Mouse (Mus musculus) frontal cortex, postnatal 36 days (tissue): ENCODE data around the gene Prtg.
A peak's percentile ranks its signal among the peaks of the same experiment; 100 is the strongest.

Source experiments
- DNase-seq, 2 experiments: peaks; one replicate each; pipeline ENCODE4 v3.0.0; 2022; ENCODE audit warnings: low spot score in 2 of 2

The Prtg gene

GRCm38 (mm10) chr9:72911381-72911780, 104.7 kb downstream of the Prtg start:
- DNase-seq, result no peak

- DNase-seq, result no peak
Observed at GRCm38 (mm10) chr9:72913551-72913950, 106.9 kb downstream of the Prtg start.

GRCm38 (mm10) chr9:72915728-72916127, 109.1 kb downstream of the Prtg start:
- DNase-seq, result no peak

- no peak for DNase-seq
Observed at GRCm38 (mm10) chr9:72923068-72923467, 116.4 kb downstream of the Prtg start.

GRCm38 (mm10) chr9:72925021-72925934, 118.6 kb downstream of the Prtg start, which contains the start of gene Pygo1:
Gene Pygo1, plus strand, starts transcription at chr9:72925645.
- DNase-seq, result peak; percentile 39 to 51

GRCm38 (mm10) chr9:72925935-72926258, 119.2 kb downstream of the Prtg start:
- DNase-seq, result no peak

- DNase-seq, result peak; percentile 61 to 81
Observed at GRCm38 (mm10) chr9:72931166-72931790, 124.6 kb downstream of the Prtg start.

GRCm38 (mm10) chr9:72935309-72935708, 128.6 kb downstream of the Prtg start:
- DNase-seq, result no peak

- no peak for DNase-seq
Observed at GRCm38 (mm10) chr9:72936301-72936700, 129.6 kb downstream of the Prtg start.

- no peak for DNase-seq
Observed at GRCm38 (mm10) chr9:72943424-72943823, 136.8 kb downstream of the Prtg start.

- no peak for DNase-seq
Observed at GRCm38 (mm10) chr9:72944286-72944685, 137.6 kb downstream of the Prtg start.

GRCm38 (mm10) chr9:72947010-72947409, 140.3 kb downstream of the Prtg start:
- DNase-seq, result no peak

- DNase-seq, result no peak
Observed at GRCm38 (mm10) chr9:72949572-72949971, 142.9 kb downstream of the Prtg start.

GRCm38 (mm10) chr9:72954746-72955145, 148.1 kb downstream of the Prtg start:
- no peak for DNase-seq

GRCm38 (mm10) chr9:72955546-72955945, 148.9 kb downstream of the Prtg start:
- peak in 1 of 2 experiments; percentile 51 for DNase-seq

GRCm38 (mm10) chr9:72958521-72959450, 152.1 kb downstream of the Prtg start, which contains the start of the genes Dyx1c1 and Gm44503:
Gene Dyx1c1, plus strand, starts transcription at chr9:72958785.
Gene Gm44503, plus strand, starts transcription at chr9:72958852.
- peak; percentile 45 to 70 for DNase-seq

GRCm38 (mm10) chr9:72961346-72961745, 154.7 kb downstream of the Prtg start:
- no peak for DNase-seq

- DNase-seq, result no peak
Observed at GRCm38 (mm10) chr9:72961959-72962358, 155.3 kb downstream of the Prtg start.
